Mouse (Mus musculus): Measurements from ENCODE around the gene Zgrf1.

The Zgrf1 gene

GRCm38 (mm10) chr3:127562974-127563373 lies 9.7 kb downstream of the Zgrf1 start:
- no peak for DNase-seq (ENCODE audit: low spot score)

DNA sequence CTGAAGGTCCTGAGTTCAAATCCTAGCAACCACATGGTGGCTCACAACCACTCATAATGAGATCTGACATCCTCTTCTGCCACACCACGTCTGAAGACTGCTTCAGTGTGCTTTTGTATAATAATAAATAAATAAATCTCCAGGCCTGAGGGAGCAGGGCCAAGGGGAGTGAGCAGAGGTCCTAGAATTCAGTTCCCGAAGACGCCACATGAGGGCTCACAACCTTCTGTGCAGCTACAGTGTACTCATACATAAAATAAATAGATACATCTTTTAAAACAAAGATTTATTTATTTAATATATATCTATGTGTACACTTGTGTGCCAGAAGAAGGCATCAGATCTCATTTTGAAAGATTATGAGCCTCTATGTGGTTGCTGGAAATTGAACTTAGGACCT lies 11.8 kb downstream of the Zgrf1 start:
- DNase-seq (ENCODE audit: low spot score), result no peak

DNA sequence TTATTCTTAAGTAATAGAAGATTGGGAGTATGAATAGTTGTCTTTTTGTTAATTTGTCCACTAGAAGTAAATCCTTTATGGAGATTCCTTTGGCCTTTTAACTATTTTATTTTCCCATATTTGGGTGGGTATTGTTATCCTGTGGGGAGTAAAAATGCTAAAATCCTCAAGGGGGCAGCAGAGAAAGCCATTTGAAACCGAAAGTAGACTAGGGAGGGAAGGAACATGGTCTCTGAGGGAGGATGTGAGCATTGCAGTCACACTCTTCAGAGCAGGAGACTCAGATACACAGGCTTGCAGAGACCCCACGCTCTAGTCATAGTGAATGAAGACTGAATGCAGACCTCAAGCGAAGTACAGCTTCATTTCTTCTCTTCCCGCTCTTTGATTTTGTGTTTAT lies 19.3 kb downstream of the Zgrf1 start:
- no peak for DNase-seq (ENCODE audit: low spot score)

- DNase-seq (ENCODE audit: low spot score), result no peak
Observed at GRCm38 (mm10) chr3:127597136-127597535, 43.8 kb downstream of the Zgrf1 start.

GRCm38 (mm10) chr3:127608109-127608508 lies 54.8 kb downstream of the Zgrf1 start:
- no peak for DNase-seq (ENCODE audit: low spot score)

DNA sequence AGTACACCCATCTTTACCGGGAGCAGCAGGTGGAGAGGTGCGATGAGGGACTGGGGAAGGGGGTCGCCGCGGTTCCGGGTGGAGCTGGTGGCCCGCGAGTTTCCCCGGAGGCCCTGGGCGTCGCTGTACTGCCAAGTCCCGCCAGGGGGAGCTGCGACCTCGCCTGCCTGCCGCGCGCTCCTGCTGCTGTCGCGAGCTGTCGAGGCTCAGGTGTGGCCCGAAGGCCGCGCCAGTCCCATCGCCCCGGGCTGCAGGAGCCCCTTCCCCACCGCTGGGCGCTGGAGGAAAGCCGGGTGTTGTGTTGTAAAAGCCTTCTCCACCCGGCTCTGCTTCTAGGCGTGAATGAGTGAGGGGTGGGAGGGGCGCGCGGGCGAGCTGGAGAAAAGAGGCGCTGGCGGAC lies 72.0 kb downstream of the Zgrf1 start:
- DNase-seq (ENCODE audit: low spot score), result peak; percentile 69

DNA sequence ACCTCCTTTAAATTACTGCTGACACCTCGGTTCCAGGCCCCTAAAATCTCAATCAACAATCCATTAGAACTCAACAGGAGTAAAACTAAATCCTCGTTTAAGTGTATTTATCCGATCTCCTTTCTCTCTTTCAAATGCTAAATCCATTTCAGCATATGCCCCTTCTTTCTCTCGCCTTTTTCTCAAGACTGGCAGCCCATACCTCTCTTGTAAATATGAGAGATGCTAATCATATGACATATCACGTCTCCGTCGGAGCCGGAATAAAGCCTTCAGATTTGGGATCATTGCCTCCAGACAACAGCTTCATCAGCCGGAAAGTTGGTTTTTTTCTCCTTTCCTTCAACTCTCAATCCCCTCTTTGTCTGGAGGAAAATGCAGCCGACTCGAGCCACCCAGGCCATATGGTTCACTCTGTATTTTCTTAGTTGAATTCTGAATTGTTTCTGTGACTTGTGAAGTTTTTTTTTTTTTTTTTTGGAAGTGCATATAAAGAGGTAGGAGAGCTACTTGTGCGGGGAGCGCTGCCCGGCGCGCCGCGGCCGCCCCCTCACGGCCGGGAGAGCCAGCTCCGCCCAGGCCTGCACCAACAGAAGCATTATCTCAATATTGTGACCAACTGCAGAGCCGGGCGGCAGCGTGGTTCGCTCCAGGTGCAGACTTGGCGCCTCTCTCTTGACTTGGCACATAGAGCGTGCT lies 72.6 kb downstream of the Zgrf1 start:
- DNase-seq (ENCODE audit: low spot score), result no peak

GRCm38 (mm10) chr3:127626524-127626923 lies 73.2 kb downstream of the Zgrf1 start:
- no peak for DNase-seq (ENCODE audit: low spot score)

GRCm38 (mm10) chr3:127627151-127627955 lies 74.1 kb downstream of the Zgrf1 start:
- DNase-seq (ENCODE audit: low spot score), result no peak

DNA sequence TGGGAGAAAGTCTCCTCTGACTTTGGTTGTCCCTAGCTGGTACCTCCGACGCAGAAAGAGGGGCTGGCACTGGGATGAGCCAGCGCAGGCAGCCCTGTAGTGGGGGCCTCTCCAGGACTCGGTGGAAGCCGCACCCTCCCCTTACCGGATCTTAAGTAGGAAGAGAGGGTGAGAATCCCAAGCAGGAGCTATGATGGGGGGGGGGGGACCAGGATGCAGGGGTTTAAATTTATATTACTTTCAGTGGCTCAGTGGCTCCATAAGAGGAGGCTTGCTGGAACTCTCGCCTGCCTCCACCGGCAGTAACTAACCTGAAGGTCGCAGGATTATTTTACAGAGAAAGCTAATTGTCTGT lies 74.6 kb downstream of the Zgrf1 start:
- no peak for DNase-seq (ENCODE audit: low spot score)

- DNase-seq (ENCODE audit: low spot score), result no peak
Observed at GRCm38 (mm10) chr3:127628311-127629184, 75.3 kb downstream of the Zgrf1 start.

- DNase-seq (ENCODE audit: low spot score), result no peak
Observed at GRCm38 (mm10) chr3:127630190-127630589, 76.9 kb downstream of the Zgrf1 start.

- DNase-seq (ENCODE audit: low spot score), result no peak
Observed at GRCm38 (mm10) chr3:127630735-127631372, 77.6 kb downstream of the Zgrf1 start.

GRCm38 (mm10) chr3:127631582-127631981 lies 78.3 kb downstream of the Zgrf1 start:
- no peak for DNase-seq (ENCODE audit: low spot score)

DNA sequence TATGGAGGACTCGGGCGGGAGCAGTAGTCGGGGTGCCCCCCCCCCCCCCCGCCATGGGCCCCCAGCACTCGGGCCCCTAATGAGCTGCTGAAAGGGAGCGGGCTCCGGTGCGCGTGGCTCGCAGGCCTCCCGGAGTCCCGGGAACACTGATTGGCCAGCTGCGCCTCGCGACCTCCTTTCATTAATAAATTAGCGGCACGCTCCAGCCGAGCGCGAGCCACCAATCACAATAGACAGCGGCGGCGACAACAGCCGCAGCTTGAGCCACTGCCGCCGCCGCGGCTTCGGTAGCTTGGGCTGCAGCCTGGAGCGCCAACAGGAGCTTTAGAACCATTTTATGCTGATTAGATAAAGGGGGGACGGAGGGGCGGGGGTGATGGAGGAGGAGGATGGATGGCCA lies 79.2 kb downstream of the Zgrf1 start:
- DNase-seq (ENCODE audit: low spot score), result no peak

DNA sequence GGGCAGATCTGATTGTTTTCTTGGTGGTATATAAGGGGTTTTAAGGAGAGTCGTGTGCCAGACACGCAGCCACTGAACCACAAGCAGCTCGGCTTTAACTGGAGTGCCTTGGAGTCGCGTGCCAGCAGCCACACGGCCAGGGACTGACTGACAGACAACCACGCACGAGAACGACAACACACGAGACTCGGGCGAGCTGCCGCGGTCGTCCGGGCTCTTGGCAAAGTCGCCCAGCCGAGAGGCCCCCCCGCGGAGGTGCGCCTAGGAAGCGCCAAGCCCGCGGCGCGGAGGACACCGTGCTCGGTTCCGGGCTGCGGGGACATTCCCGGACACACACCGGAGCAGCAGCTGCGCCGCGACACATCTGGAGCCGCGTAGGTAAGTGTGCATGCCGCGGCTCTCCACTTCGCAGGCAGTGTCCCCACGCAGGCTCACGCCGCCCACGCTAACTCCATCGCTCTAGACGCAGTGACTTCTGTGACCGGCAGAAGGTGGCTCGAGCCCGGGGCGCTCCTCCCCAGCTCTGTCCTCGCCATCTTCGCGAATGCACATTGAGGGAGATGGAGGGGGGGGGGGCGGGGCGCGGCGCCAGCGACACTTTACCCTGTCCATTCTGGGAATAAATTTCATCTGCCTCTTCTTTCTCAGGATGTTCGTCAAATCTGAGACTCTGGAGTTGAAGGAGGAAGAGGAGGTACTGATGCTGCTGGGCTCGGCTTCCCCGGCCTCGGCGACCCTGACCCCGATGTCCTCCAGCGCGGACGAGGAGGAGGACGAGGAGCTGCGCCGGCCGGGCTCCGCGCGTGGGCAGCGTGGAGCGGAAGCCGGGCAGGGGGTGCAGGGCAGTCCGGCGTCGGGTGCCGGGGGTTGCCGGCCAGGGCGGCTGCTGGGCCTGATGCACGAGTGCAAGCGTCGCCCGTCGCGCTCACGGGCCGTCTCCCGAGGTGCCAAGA lies 80.1 kb downstream of the Zgrf1 start, which contains the start of gene Neurog2:
Neurog2 (plus strand) TSS at position 56 of the 953 bp plus-strand sequence.
- no peak for DNase-seq (ENCODE audit: low spot score)

- peak; percentile 80 for DNase-seq (ENCODE audit: low spot score)
Observed at GRCm38 (mm10) chr3:127634101-127634983, 81.1 kb downstream of the Zgrf1 start.

DNA sequence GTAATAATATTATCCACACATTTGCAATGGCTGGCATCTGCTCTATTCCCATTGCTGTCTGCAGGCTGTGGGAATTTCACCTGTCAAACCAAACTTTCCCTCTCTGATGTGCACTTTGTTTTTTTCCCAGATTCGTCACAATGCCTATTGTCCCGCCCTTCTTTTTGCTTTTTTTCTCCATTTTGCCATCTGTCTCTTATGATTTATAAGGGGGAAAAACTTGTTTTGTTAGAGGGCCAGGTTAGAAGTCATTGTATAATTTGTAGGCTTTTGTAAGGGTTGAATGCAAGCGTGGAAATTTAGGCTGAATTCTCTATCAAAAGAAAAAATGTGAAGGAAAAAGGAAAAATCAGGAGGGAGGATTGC lies 81.7 kb downstream of the Zgrf1 start:
- no peak for DNase-seq (ENCODE audit: low spot score)

DNA sequence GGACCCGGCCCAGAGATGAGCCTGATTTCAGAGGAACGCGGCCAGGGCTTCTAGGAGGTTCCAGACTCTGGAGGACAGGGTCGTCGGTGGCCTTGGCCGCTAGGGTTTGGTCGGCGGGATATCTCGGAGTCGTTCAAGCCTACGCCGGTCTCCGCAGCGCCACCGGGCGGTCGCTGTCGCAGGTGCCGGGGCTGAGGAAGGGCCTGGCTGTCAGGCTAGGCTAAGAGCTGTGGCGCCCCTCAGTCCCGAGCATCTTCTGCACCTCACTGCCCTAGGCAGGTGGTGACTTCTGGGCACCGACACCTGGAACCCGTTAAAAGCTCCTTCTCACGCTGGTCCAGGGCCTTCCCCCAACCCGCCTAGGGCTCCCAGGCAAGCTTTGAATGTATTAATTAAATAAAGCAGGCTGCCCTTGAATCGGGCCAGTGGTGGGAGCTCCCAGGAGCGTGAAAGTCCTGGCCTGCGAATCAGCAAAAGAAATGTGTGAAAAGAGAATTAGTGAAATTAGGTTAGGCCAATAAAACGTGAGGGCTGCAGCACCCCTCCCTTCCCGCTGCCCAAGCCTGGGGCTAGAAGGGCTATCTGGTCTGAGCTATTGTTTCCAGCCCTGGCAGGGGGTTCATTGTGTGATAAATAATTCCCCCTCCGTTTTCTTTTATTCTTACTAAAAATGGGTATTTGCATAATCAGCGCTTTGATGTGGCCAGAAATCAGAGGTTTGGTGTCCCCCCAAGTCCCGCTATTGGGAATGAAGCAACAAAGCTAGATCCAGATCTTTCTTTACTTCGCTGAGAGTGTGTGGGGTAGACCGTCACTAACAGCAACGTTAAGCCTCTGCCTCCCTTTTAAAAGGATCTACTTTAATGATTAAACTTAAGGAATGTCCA lies 86.8 kb downstream of the Zgrf1 start:
- DNase-seq (ENCODE audit: low spot score), result peak; percentile 41

Measured in testis, postnatal 14 days (tissue).